Mouse (Mus musculus) kidney, postnatal 0 days (tissue): ENCODE measurements around the gene Ift122. TPM values are rescaled to one million over a fixed set of nuclear protein-coding genes. Genes with fewer than 3 reads are reported as not detected.

Source experiments
- ATAC-seq: fragments of 200-750 bp; cut with Nextera tagmentation; replicated peaks from 2 replicates; pipeline ENCODE4 v1.8.0; 2017; ENCODE audit warnings: low read depth, moderate number of reproducible peaks, moderate TSS enrichment, moderate library complexity; ENCODE audit not compliant: low FRiP score
- DNase-seq: peaks from one replicate; pipeline ENCODE4 v3.0.0-alpha.2; 2016; ENCODE audit warnings: low spot score
- H3K27ac ChIP-seq: fragments of 300-500 bp; sonication (generic); 2 replicates; pipeline ENCODE4 v1.5.1; 2014; ENCODE audit warnings: mild to moderate bottlenecking
- H3K27me3 ChIP-seq: fragments of 300-500 bp; sonication (generic); 2 replicates; pipeline ENCODE4 v1.6.1; 2014; ENCODE audit warnings: low read length, mixed read lengths; ENCODE audit not compliant: insufficient read depth
- H3K36me3 ChIP-seq: fragments of 300-500 bp; sonication (generic); 2 replicates; pipeline ENCODE4 v1.6.1; 2014; ENCODE audit warnings: low read length, mixed read lengths; ENCODE audit not compliant: insufficient read depth
- H3K4me1 ChIP-seq: fragments of 300-500 bp; sonication (generic); replicated peaks from 2 replicates; pipeline ENCODE4 v1.6.1; 2014; ENCODE audit warnings: antibody characterized with exemption, low read length, mixed read lengths; ENCODE audit not compliant: insufficient read depth
- H3K4me2 ChIP-seq: fragments of 300-500 bp; sonication (generic); 2 replicates; pipeline ENCODE4 v1.6.1; 2014; ENCODE audit warnings: mild to moderate bottlenecking, low read length, moderate library complexity, mixed read lengths
- H3K4me3 ChIP-seq: fragments of 300-500 bp; sonication (generic); replicated peaks from 2 replicates; pipeline ENCODE4 v1.5.1; 2014; ENCODE audit warnings: low read depth, low read length
- H3K9ac ChIP-seq: fragments of 300-500 bp; sonication (generic); 2 replicates; pipeline ENCODE4 v1.6.1; 2014; ENCODE audit warnings: low read depth, low read length
- H3K9me3 ChIP-seq: fragments of 300-500 bp; sonication (generic); replicated peaks from 2 replicates; pipeline ENCODE4 v1.6.1; 2016; ENCODE audit warnings: low read length, inconsistent platforms, mixed read lengths
- CTCF ChIP-seq: IDR thresholded peaks from 2 replicates; pipeline ENCODE4 v1.5.1; 2016; ENCODE audit warnings: antibody characterized with exemption, low read depth, mild to moderate bottlenecking, moderate library complexity
- WGBS: fragments of 180-500 bp; shearing (Covaris S2); extraction: QIAGEN DNeasy Blood & Tissue Kit; methylation state at CpG from one replicate; pipeline ENCODE4 v1.1.7; 2014; 5-methylcytosine and 5-hydroxymethylcytosine counted together
- polyA plus RNA-seq: library from polyadenylated mRNA; unstranded; fragments of >200 nt; fragmentation: Nextera tagmentation; extraction: Ambion mirVana; gene quantifications from 2 replicates; pipeline ENCODE4 v1.2.1, GENCODE M21; 2015

Gene Ift122
- polyA plus RNA-seq, 1 experiment from 2014 or later = 14.9 TPM

GRCm38 (mm10) chr6:115877239-115877638 is 24.0 kb downstream of the Ift122 start:
- Histone ChIP-seq H3K4me3 (no peak overlapping the region), H3K9ac (no peak overlapping the region), H3K36me3 (peaks cover 24% of the 10 kb centered on the region; the same call in 1 of the 2 replicates), H3K27ac (no peak overlapping the region), H3K9me3 (no peaks in the 10 kb centered on the region), H3K4me1 (no peaks in the 10 kb centered on the region), H3K27me3 (no peaks in the 10 kb centered on the region), H3K4me2 (no peak overlapping the region)
- no peak for TF ChIP-seq CTCF
- ATAC-seq = no peak
- no peak for DNase-seq
- WGBS = 82% methylated on average over 2 of the region's 2 CpGs

GRCm38 (mm10) chr6:115878694-115879093 is 25.4 kb downstream of the Ift122 start:
- WGBS = 71% methylated on average over 6 of the region's 6 CpGs
- DNase-seq = peak; percentile 13
- no peaks in the 10 kb centered on the region for H3K4me1 ChIP-seq
- H3K4me3 ChIP-seq = no peak overlapping the region
- no peak overlapping the region for H3K9ac ChIP-seq
- TF ChIP-seq CTCF = no peak
- H3K27ac ChIP-seq = 0 out of 2 replicates have a peak overlapping the region, but pooled peaks have one; percentile 13
- H3K4me2 ChIP-seq = no peak overlapping the region
- H3K36me3 ChIP-seq = peaks cover 24% of the 10 kb centered on the region; the same call in 1 of the 2 replicates
- no peaks in the 10 kb centered on the region for H3K27me3 ChIP-seq
- no peak for ATAC-seq
- no peaks in the 10 kb centered on the region for H3K9me3 ChIP-seq

GRCm38 (mm10) chr6:115879736-115880135 is 26.5 kb downstream of the Ift122 start:
- Histone ChIP-seq H3K4me3 (no peak overlapping the region), H3K27ac (no peak overlapping the region), H3K9ac (no peak overlapping the region), H3K9me3 (no peaks in the 10 kb centered on the region), H3K4me2 (no peak overlapping the region), H3K4me1 (no peaks in the 10 kb centered on the region), H3K27me3 (no peaks in the 10 kb centered on the region), H3K36me3 (peaks cover 24% of the 10 kb centered on the region; the same call in 1 of the 2 replicates)
- DNase-seq = no peak
- 57% methylated on average over 6 of the region's 6 CpGs for WGBS
- TF ChIP-seq CTCF = no peak
- ATAC-seq = no peak

GRCm38 (mm10) chr6:115880751-115881150 is 27.5 kb downstream of the Ift122 start:
- no peak overlapping the region for H3K4me3 ChIP-seq
- no peak for TF ChIP-seq CTCF
- DNase-seq (peak; percentile 61), ATAC-seq (no peak)
- no peaks in the 10 kb centered on the region for H3K27me3 ChIP-seq
- 79% methylated on average over 8 of the region's 8 CpGs for WGBS
- H3K27ac ChIP-seq = no peak overlapping the region
- no peaks in the 10 kb centered on the region for H3K9me3 ChIP-seq
- no peak overlapping the region for H3K4me2 ChIP-seq
- no peak overlapping the region for H3K9ac ChIP-seq
- peaks cover 17% of the 10 kb centered on the region; the same call in 1 of the 2 replicates for H3K36me3 ChIP-seq
- no peaks in the 10 kb centered on the region for H3K4me1 ChIP-seq

- Histone ChIP-seq H3K27ac (0 out of 2 replicates have a peak overlapping the region, but pooled peaks have one; percentile 6), H3K36me3 (peaks cover 12% of the 10 kb centered on the region; the same call in 1 of the 2 replicates), H3K4me2 (no peak overlapping the region), H3K4me1 (no peaks in the 10 kb centered on the region), H3K9ac (no peak overlapping the region), H3K27me3 (no peaks in the 10 kb centered on the region), H3K4me3 (no peak overlapping the region), H3K9me3 (no peaks in the 10 kb centered on the region)
- ATAC-seq = no peak
- TF ChIP-seq CTCF = no peak
- no peak for DNase-seq
Observed at GRCm38 (mm10) chr6:115884018-115884417, 30.7 kb downstream of the Ift122 start.

GRCm38 (mm10) chr6:115886894-115887293 is 33.6 kb downstream of the Ift122 start:
- no peak for DNase-seq
- Histone ChIP-seq H3K36me3 (0 out of 2 replicates have a peak, but pooled peaks cover 4% of the 10 kb centered on the region), H3K4me2 (no peak overlapping the region), H3K27ac (no peak overlapping the region), H3K9me3 (no peaks in the 10 kb centered on the region), H3K4me1 (no peaks in the 10 kb centered on the region), H3K9ac (no peak overlapping the region), H3K4me3 (no peak overlapping the region), H3K27me3 (no peaks in the 10 kb centered on the region)
- WGBS = 51% methylated on average over 4 of the region's 4 CpGs
- 0 out of 2 replicates have a peak, but pooled peaks have one; percentile 35 for ATAC-seq
- no peak for TF ChIP-seq CTCF

- DNase-seq = no peak
- H3K27ac ChIP-seq = no peak overlapping the region
Observed at GRCm38 (mm10) chr6:115888296-115888695, 35.0 kb downstream of the Ift122 start.

More at GRCm38 (mm10) chr6:115888296-115888695, 35.0 kb downstream of the Ift122 start:
- H3K36me3 ChIP-seq = 0 out of 2 replicates have a peak, but pooled peaks cover 4% of the 10 kb centered on the region
- H3K27me3 ChIP-seq = no peaks in the 10 kb centered on the region
- WGBS = 92% methylated on average over 3 of the region's 3 CpGs
- H3K9me3 ChIP-seq = no peaks in the 10 kb centered on the region
- ATAC-seq = no peak
- no peak overlapping the region for H3K9ac ChIP-seq
- no peak overlapping the region for H3K4me3 ChIP-seq
- TF ChIP-seq CTCF = peak; percentile 65
- H3K4me2 ChIP-seq = no peak overlapping the region
- no peaks in the 10 kb centered on the region for H3K4me1 ChIP-seq
